Mouse (Mus musculus) erythroid progenitor cell, adult 5-6 weeks (primary cell): ENCODE data around the gene Galnt18. TPM values are rescaled to one million over a fixed set of nuclear protein-coding genes. Genes with fewer than 3 reads are reported as not detected.

Experiments used
- total RNA-seq, 2 experiments: library from RNA; stranded (forward) in 1 of 2; stranded (reverse) in 1 of 2; fragments of 150-400 nt in 1 of 2; fragments of 186-747, 209-891 nt in 1 of 2; gene quantifications; 2 replicates each; pipeline versions ENCODE4 v1.2.3 to v1.2.4; 2015 to 2017; ENCODE audit warnings: low replicate concordance in 2 of 2

The Galnt18 gene
- total RNA-seq, 2 experiments from 2014 or later, result not detected

Other genes starting within 250 kb of the Galnt18 start
- gene Usp47, start 243.5 kb upstream of the Galnt18 start, total RNA-seq (2015; ENCODE audit: low replicate concordance), result 24.7 and 26.3 TPM in 2 replicates
- 62.9 and 64.2 TPM in 2 replicates for gene Usp47, start 243.5 kb upstream of the Galnt18 start, total RNA-seq (2017; ENCODE audit: low replicate concordance)